Mouse (Mus musculus) left cerebral cortex, postnatal 10 days (tissue): Measurements from ENCODE around the gene Pdhb. TPM values are rescaled to one million over a fixed set of nuclear protein-coding genes. Genes with fewer than 3 reads are reported as not detected.

ENCODE experiments used
- DNase-seq, 2 experiments: peaks; one replicate each; pipeline ENCODE4 v3.0.0; 2021 to 2022; ENCODE audit warnings: low spot score in 2 of 2, mixed read lengths in 1 of 2; ENCODE audit errors: extremely low spot score in 1 of 2
- intact Hi-C: fragments of 180-260 bp; cut with DNase I; formaldehyde crosslinking; loops from one replicate; pipeline ENCODE4 v1.15.1; 2025
- total RNA-seq, 2 experiments: library from RNA; stranded (reverse); gene quantifications; 2 replicates each; pipeline ENCODE4 v1.2.3; 2021

Pdhb gene
- total RNA-seq = 100 to 1,000 TPM; 172 to 184 TPM

DNA sequence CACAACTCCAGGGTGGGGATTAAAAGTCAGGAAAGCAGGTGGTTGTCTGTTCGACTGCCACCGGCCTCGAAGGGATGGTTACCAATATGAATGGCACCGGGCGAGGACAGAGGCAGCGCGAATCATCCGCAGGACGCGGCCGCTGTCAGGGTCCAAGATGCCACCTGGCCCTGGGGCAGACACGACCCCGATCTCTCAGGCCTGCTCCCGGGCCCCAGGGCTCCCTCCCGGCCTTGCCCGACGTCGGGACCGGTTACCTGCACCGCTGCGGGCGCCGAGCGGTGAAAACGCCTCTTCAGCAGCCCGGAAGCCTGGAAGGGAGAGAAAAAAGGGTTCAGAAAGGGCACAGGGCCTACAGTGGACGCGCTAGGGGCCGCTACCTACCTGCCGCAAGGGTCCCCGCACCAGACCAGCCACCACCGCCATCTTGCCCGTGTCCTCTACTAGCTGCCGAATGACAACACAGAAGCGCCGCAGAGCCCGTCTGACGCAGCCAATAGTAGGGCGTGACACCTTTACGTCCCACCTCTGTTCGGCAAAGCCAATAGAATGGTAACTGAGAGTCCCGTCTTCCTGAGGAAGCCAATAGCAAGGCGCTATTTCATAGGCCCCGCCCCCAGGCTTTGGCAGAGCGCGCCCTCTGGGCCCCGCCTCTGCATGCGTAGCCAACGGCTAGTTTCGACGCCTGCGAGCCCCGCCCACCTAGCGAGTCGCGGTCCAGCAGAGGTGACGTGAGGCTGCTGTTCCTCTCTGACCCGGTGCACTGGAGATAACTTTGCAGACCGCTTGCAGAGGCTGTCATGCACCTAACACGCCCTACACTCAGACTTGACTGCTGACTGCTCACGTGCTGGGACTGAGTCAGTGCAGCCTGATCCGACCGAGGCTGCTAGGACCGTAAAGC lies at the start of gene Pdhb:
TSS of gene Pdhb (minus strand) at position 519 of the 904 bp plus-strand sequence.
- intact Hi-C loops = loop anchor here (5.0 kb wide), 2 partner anchors 45 to 210 kb away; no protein-coding TSS in a partner anchor
- DNase-seq = peak; percentile 99 to 100

GRCm38 (mm10) chr14:8222561-8222960 lies 49.7 kb upstream of the Pdhb start:
- intact Hi-C loops = no loop called here
- no peak for DNase-seq

DNA sequence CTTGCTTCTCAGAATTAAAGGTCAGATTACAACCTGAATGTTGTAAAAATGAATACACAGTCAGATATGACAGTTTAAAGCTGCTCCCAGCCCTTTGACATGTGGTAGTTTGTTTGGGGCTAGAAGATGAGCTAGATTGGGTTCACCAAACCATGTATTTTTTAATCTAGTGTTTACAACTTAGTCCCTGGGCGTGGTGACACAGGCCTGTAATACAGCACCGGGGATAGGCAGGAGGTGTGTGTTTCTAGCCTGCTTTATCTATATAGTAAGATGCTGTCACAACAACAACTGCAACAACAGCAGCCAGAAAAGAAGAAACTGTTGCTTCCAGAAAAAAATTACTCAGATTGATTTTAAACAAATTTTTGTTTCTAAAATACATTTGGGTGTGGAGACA lies 48.1 kb upstream of the Pdhb start:
- intact Hi-C loops = no loop called here
- no peak for DNase-seq

GRCm38 (mm10) chr14:8220306-8220705 lies 47.5 kb upstream of the Pdhb start:
- DNase-seq = no peak
- intact Hi-C loops = no loop called here

GRCm38 (mm10) chr14:8219876-8220275 lies 47.1 kb upstream of the Pdhb start:
- no peak for DNase-seq
- intact Hi-C loops = loop anchor here (5.0 kb wide), 1 partner anchor 48 kb away; the partner anchor contains the start of gene Pdhb

GRCm38 (mm10) chr14:8218730-8219380 lies 46.0 kb upstream of the Pdhb start:
- no peak for DNase-seq
- intact Hi-C loops = loop anchor here (5.0 kb wide), 1 partner anchor 47 kb away; the partner anchor contains the start of gene Pdhb

DNA sequence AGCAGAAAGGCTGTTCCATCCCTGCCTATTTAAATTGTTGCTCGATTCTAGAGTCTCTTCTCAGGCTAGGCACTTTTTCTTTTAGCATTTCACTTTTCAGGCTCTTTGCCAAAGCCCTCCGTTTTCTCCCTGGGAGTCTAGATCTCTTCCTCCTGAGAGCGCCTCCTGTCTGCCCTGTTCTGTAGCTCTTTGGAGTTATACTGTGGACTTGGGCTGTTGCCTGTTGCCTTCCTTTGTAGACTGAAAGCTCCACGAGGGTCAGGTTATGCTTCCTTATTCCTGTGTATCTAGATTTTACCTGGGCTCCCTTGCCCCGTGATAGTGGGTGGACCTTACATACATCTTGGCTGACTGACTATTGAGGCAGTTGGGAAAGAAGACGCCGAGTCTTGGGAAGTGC lies 45.4 kb upstream of the Pdhb start:
- intact Hi-C loops = loop anchor here (5.0 kb wide), 1 partner anchor 46 kb away; the partner anchor contains the start of gene Pdhb
- DNase-seq = peak in 1 of 2 experiments; percentile 53

- intact Hi-C loops = loop anchor here (5.0 kb wide), 1 partner anchor 44 kb away; the partner anchor contains the start of gene Pdhb
- DNase-seq = no peak
Measured at GRCm38 (mm10) chr14:8216100-8216499, 43.3 kb upstream of the Pdhb start.

- intact Hi-C loops = loop anchor here (5.0 kb wide), 1 partner anchor 43 kb away; the partner anchor contains the start of gene Pdhb
- DNase-seq = no peak
Measured at GRCm38 (mm10) chr14:8215208-8215778, 42.5 kb upstream of the Pdhb start.

GRCm38 (mm10) chr14:8214299-8215207 lies 41.7 kb upstream of the Pdhb start:
- DNase-seq = peak; percentile 45 to 91
- intact Hi-C loops = loop anchor here (5.0 kb wide), 1 partner anchor 42 kb away; the partner anchor contains the start of gene Pdhb

- peak; percentile 95 to 99 for DNase-seq
- intact Hi-C loops = no loop called here
Measured at GRCm38 (mm10) chr14:8213803-8214224, 41.0 kb upstream of the Pdhb start, which contains the start of gene Kctd6. Kctd6 (plus strand) TSS chr14:8214140.

DNA sequence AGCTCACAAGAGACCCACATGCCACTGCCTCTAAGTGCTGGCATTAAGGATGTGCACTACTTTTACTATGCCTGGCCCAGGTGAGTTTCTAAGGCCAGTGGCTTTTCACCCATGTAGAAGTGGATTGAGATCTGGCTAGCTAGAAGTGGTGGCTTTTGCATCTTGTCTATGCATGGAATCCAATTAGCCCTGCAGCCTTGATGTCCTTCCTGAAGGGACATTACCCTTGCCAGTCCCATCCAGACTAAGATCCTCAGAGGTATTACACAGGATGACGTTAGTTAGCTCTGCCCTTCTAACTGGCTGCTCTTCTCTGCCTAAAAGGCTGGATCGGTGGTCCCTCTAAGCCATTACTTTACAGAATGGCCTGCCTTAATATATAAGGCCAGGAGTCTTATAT lies 40.2 kb upstream of the Pdhb start:
- intact Hi-C loops = no loop called here

DNA sequence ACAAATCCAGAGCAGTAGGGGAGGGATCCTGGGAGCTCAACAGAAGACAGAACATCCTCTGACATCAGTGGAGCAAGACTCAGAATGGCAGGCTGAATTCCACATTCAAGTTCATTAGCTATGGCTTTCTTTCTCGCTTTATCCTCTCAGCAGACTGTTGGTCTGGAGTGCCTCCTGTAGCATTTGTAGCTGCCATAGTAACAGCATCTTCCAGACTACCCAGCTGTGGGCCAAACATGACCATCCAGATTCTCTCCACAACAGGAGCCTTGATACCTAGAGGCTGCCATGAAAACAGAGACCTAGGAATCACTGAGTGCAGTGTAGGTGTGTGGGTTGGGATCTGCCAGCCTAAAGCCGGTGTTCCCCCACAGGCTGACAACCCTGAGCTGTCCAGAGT lies 37.1 kb upstream of the Pdhb start:
- intact Hi-C loops = no loop called here

More for the DNA sequence above, 40.2 kb upstream of the Pdhb start:
- DNase-seq = no peak

GRCm38 (mm10) chr14:8208876-8209275 lies 36.1 kb upstream of the Pdhb start:
- peak; percentile 60 for DNase-seq
- intact Hi-C loops = no loop called here

More for the DNA sequence above, 37.1 kb upstream of the Pdhb start:
- no peak for DNase-seq

DNA sequence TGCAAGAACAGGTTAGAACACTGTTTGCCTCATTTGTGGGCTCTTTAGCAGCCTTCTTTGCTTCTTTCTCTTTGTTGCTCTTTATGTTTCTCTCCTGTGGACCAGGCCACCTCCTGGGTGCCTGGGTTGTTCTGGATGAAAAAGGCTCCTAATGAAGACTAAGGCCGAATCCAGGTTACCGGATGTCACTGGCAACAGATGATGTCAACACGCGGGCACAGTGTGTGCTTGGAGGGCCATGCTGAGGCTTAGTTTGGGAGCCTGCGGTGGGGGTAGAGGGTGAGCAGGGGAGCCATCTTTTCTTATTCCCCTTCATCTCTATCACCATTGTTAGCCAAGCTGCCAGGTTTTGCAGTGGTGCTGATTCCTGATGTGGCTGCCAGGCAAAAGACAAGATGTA lies 34.7 kb upstream of the Pdhb start:
- intact Hi-C loops = no loop called here

GRCm38 (mm10) chr14:8207105-8207504 lies 34.3 kb upstream of the Pdhb start:
- intact Hi-C loops = no loop called here
- no peak for DNase-seq

More for the DNA sequence above, 34.7 kb upstream of the Pdhb start:
- no peak for DNase-seq

GRCm38 (mm10) chr14:8206179-8206910 lies 33.5 kb upstream of the Pdhb start:
- intact Hi-C loops = no loop called here
- DNase-seq = no peak
